Mouse (Mus musculus): ENCODE measurements around the gene Srpr. TPM values are rescaled to one million over a fixed set of nuclear protein-coding genes. Genes with fewer than 3 reads are reported as not detected.
A peak's percentile ranks its signal among the peaks of the same experiment; 100 is the strongest.

Gene Srpr
- polyA plus RNA-seq, 1 experiment from 2014 or later: 89.5 TPM

- no peak for ATAC-seq (replicated peaks; ENCODE audit: insufficient number of reproducible peaks, insufficient read depth, low FRiP score, low read depth)
- H3K27ac ChIP-seq: no peak overlapping the region
- H3K4me1 ChIP-seq (replicated peaks): no peaks in the 10 kb centered on the region
- H3K9me3 ChIP-seq (replicated peaks): no peaks in the 10 kb centered on the region
- H3K36me3 ChIP-seq: peaks cover 76% of the 10 kb centered on the region
- H3K4me3 ChIP-seq: no peak overlapping the region
- 51% methylated on average over 1 of the region's 1 CpGs for WGBS
- no peaks in the 10 kb centered on the region for H3K27me3 ChIP-seq
- H3K4me2 ChIP-seq: no peak overlapping the region
- no peak overlapping the region for H3K9ac ChIP-seq
Observed at GRCm38 (mm10) chr9:35217963-35218362, 18.0 kb downstream of the Srpr start.

GRCm38 (mm10) chr9:35223466-35223865 is 23.5 kb downstream of the Srpr start:
- WGBS: 94% methylated on average over 3 of the region's 3 CpGs
- H3K36me3 ChIP-seq: peaks cover 24% of the 10 kb centered on the region
- ATAC-seq (replicated peaks; ENCODE audit: insufficient number of reproducible peaks, insufficient read depth, low FRiP score, low read depth): no peak

GRCm38 (mm10) chr9:35228671-35229070 is 28.7 kb downstream of the Srpr start:
- ATAC-seq (replicated peaks; ENCODE audit: insufficient number of reproducible peaks, insufficient read depth, low FRiP score, low read depth): no peak
- H3K9ac ChIP-seq: no peak overlapping the region
- H3K36me3 ChIP-seq: no peaks in the 10 kb centered on the region
- H3K4me1 ChIP-seq (replicated peaks): no peaks in the 10 kb centered on the region
- no peaks in the 10 kb centered on the region for H3K27me3 ChIP-seq
- no peak overlapping the region for H3K4me3 ChIP-seq
- no peak overlapping the region for H3K4me2 ChIP-seq
- H3K9me3 ChIP-seq (replicated peaks): no peaks in the 10 kb centered on the region
- 82% methylated on average over 3 of the region's 3 CpGs for WGBS
- no peak overlapping the region for H3K27ac ChIP-seq

More at GRCm38 (mm10) chr9:35223466-35223865, 23.5 kb downstream of the Srpr start:
- H3K4me2 ChIP-seq: no peak overlapping the region
- no peak overlapping the region for H3K4me3 ChIP-seq
- H3K27ac ChIP-seq: no peak overlapping the region
- no peaks in the 10 kb centered on the region for H3K27me3 ChIP-seq
- H3K9me3 ChIP-seq (replicated peaks): no peaks in the 10 kb centered on the region
- H3K9ac ChIP-seq: no peak overlapping the region
- no peaks in the 10 kb centered on the region for H3K4me1 ChIP-seq (replicated peaks)

GRCm38 (mm10) chr9:35235996-35236395 is 36.0 kb downstream of the Srpr start:
- H3K4me3 ChIP-seq: no peak overlapping the region
- no peaks in the 10 kb centered on the region for H3K9me3 ChIP-seq (replicated peaks)
- no peaks in the 10 kb centered on the region for H3K4me1 ChIP-seq (replicated peaks)
- H3K36me3 ChIP-seq: no peaks in the 10 kb centered on the region
- ATAC-seq (replicated peaks; ENCODE audit: insufficient number of reproducible peaks, insufficient read depth, low FRiP score, low read depth): no peak
- no peak overlapping the region for H3K27ac ChIP-seq
- H3K27me3 ChIP-seq: no peaks in the 10 kb centered on the region
- no peak overlapping the region for H3K4me2 ChIP-seq
- H3K9ac ChIP-seq: no peak overlapping the region
- WGBS: 54% methylated on average over 3 of the region's 3 CpGs

GRCm38 (mm10) chr9:35238371-35238770 is 38.4 kb downstream of the Srpr start:
- H3K4me1 ChIP-seq (replicated peaks): no peaks in the 10 kb centered on the region
- no peaks in the 10 kb centered on the region for H3K36me3 ChIP-seq
- WGBS: 88% methylated on average over 1 of the region's 1 CpGs
- no peaks in the 10 kb centered on the region for H3K9me3 ChIP-seq (replicated peaks)
- no peak for ATAC-seq (replicated peaks; ENCODE audit: insufficient number of reproducible peaks, insufficient read depth, low FRiP score, low read depth)
- H3K27me3 ChIP-seq: no peaks in the 10 kb centered on the region
- H3K27ac ChIP-seq: no peak overlapping the region; the same call in 1 of the 2 replicates
- H3K4me2 ChIP-seq: no peak overlapping the region
- H3K4me3 ChIP-seq: no peak overlapping the region
- H3K9ac ChIP-seq: no peak overlapping the region

GRCm38 (mm10) chr9:35238915-35239571 is 39.1 kb downstream of the Srpr start:
- H3K9me3 ChIP-seq (replicated peaks): no peaks in the 10 kb centered on the region
- WGBS: 47% methylated on average over 6 of the region's 6 CpGs
- peak; percentile 62; the same call in 1 of the 2 replicates for ATAC-seq (replicated peaks; ENCODE audit: insufficient number of reproducible peaks, insufficient read depth, low FRiP score, low read depth)
- H3K9ac ChIP-seq: no peak overlapping the region
- H3K27ac ChIP-seq: no peak overlapping the region
- H3K4me3 ChIP-seq: no peak overlapping the region
- no peaks in the 10 kb centered on the region for H3K36me3 ChIP-seq
- H3K4me2 ChIP-seq: no peak overlapping the region
- no peaks in the 10 kb centered on the region for H3K27me3 ChIP-seq
- no peaks in the 10 kb centered on the region for H3K4me1 ChIP-seq (replicated peaks)

GRCm38 (mm10) chr9:35239734-35240133 is 39.8 kb downstream of the Srpr start:
- ATAC-seq (replicated peaks; ENCODE audit: insufficient number of reproducible peaks, insufficient read depth, low FRiP score, low read depth): no peak
- 62% methylated on average over 1 of the region's 1 CpGs for WGBS
- H3K4me1 ChIP-seq (replicated peaks): no peaks in the 10 kb centered on the region

GRCm38 (mm10) chr9:35247405-35247804 is 47.4 kb downstream of the Srpr start:
- Histone ChIP-seq H3K27me3 (no peaks in the 10 kb centered on the region), H3K9ac (no peak overlapping the region), H3K4me2 (no peak overlapping the region), H3K27ac (no peak overlapping the region), H3K4me3 (no peak overlapping the region), H3K4me1 (replicated peaks) (no peaks in the 10 kb centered on the region), H3K9me3 (replicated peaks) (no peaks in the 10 kb centered on the region), H3K36me3 (no peaks in the 10 kb centered on the region)
- WGBS: 89% methylated on average over 2 of the region's 2 CpGs
- ATAC-seq (replicated peaks; ENCODE audit: insufficient number of reproducible peaks, insufficient read depth, low FRiP score, low read depth): no peak

More at GRCm38 (mm10) chr9:35239734-35240133, 39.8 kb downstream of the Srpr start:
- H3K9ac ChIP-seq: no peak overlapping the region
- no peaks in the 10 kb centered on the region for H3K9me3 ChIP-seq (replicated peaks)
- no peak overlapping the region for H3K4me2 ChIP-seq
- no peak overlapping the region for H3K27ac ChIP-seq
- H3K4me3 ChIP-seq: no peak overlapping the region
- no peaks in the 10 kb centered on the region for H3K27me3 ChIP-seq
- H3K36me3 ChIP-seq: no peaks in the 10 kb centered on the region

- Histone ChIP-seq H3K27me3 (no peaks in the 10 kb centered on the region), H3K4me1 (replicated peaks) (no peaks in the 10 kb centered on the region), H3K27ac (no peak overlapping the region), H3K4me3 (no peak overlapping the region), H3K9ac (no peak overlapping the region), H3K9me3 (replicated peaks) (no peaks in the 10 kb centered on the region), H3K36me3 (no peaks in the 10 kb centered on the region), H3K4me2 (no peak overlapping the region)
- no peak for ATAC-seq (replicated peaks; ENCODE audit: insufficient number of reproducible peaks, insufficient read depth, low FRiP score, low read depth)
Observed at GRCm38 (mm10) chr9:35249476-35249875, 49.5 kb downstream of the Srpr start.

- ATAC-seq (replicated peaks; ENCODE audit: insufficient number of reproducible peaks, insufficient read depth, low FRiP score, low read depth): no peak
- no peak overlapping the region for H3K4me3 ChIP-seq
Observed at GRCm38 (mm10) chr9:35257365-35257764, 57.4 kb downstream of the Srpr start.

GRCm38 (mm10) chr9:35262418-35262817 is 62.4 kb downstream of the Srpr start:
- Histone ChIP-seq H3K4me1 (replicated peaks) (peaks cover 4% of the 10 kb centered on the region), H3K36me3 (no peaks in the 10 kb centered on the region), H3K4me2 (no peak overlapping the region), H3K9me3 (replicated peaks) (no peaks in the 10 kb centered on the region), H3K27ac (no peak overlapping the region), H3K9ac (no peak overlapping the region), H3K27me3 (no peaks in the 10 kb centered on the region), H3K4me3 (no peak overlapping the region)
- WGBS: 72% methylated on average over 4 of the region's 4 CpGs
- ATAC-seq (replicated peaks; ENCODE audit: insufficient number of reproducible peaks, insufficient read depth, low FRiP score, low read depth): no peak

More at GRCm38 (mm10) chr9:35257365-35257764, 57.4 kb downstream of the Srpr start:
- Histone ChIP-seq H3K36me3 (no peaks in the 10 kb centered on the region), H3K4me2 (no peak overlapping the region), H3K9ac (no peak overlapping the region), H3K27ac (no peak overlapping the region), H3K9me3 (replicated peaks) (no peaks in the 10 kb centered on the region), H3K27me3 (no peaks in the 10 kb centered on the region), H3K4me1 (replicated peaks) (no peaks in the 10 kb centered on the region)
- 69% methylated on average over 7 of the region's 7 CpGs for WGBS

GRCm38 (mm10) chr9:35263431-35263830 is 63.5 kb downstream of the Srpr start:
- Histone ChIP-seq H3K36me3 (no peaks in the 10 kb centered on the region), H3K27me3 (no peaks in the 10 kb centered on the region), H3K4me1 (replicated peaks) (peaks cover 7% of the 10 kb centered on the region), H3K9ac (no peak overlapping the region), H3K4me2 (no peak overlapping the region), H3K9me3 (replicated peaks) (no peaks in the 10 kb centered on the region), H3K4me3 (no peak overlapping the region), H3K27ac (no peak overlapping the region)
- no peak for ATAC-seq (replicated peaks; ENCODE audit: insufficient number of reproducible peaks, insufficient read depth, low FRiP score, low read depth)
- WGBS: 74% methylated on average over 2 of the region's 2 CpGs

All from heart, embryonic 15.5 days (tissue).